Mouse (Mus musculus) G1E (cell line): Measurements from ENCODE around the gene Htra2.

ENCODE experiments used
- CTCF ChIP-seq: IDR thresholded peaks from 2 replicates; pipeline ENCODE4 v1.5.1; 2012; ENCODE audit warnings: low read depth, low read length, inconsistent platforms, mixed read lengths
- POLR2AphosphoS5 ChIP-seq: IDR thresholded peaks from 2 replicates; pipeline ENCODE4 v1.6.1; 2012; ENCODE audit warnings: low read depth, low read length, inconsistent platforms; ENCODE audit not compliant: insufficient replicate concordance
- TAL1 ChIP-seq: conservative IDR thresholded peaks from 2 replicates; pipeline ENCODE4 v1.6.1; 2012; ENCODE audit warnings: low read depth, low read length, inconsistent platforms, mixed read lengths

DNA sequence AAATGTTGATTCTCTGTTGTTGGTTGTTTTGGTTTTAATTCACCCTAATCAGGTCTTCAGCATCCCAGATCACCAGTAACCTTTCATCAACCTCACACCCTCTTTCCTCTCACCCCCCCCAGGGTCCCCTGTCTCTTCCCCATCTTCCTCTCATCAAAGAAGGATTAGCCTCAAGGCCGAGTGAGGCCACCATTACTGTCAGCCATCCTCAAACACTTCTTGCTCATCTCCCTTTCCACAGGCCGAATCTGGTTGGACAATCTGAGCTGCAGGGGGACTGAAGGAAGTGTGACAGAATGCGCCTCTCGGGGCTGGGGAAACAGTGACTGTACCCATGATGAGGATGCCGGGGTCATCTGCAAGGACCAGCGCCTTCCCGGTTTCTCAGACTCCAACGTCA, 17.9 kb downstream of the Htra2 start:
- TF ChIP-seq CTCF = no peak
- no peak for TF ChIP-seq TAL1
- TF ChIP-seq POLR2AphosphoS5 = no peak
